In genomic region chr3:94974026-94974527, GRCm38 (mm10) we compare ENCODE assay signal across 8 mouse cellular contexts. TPM values are rescaled to one million over a fixed set of nuclear protein-coding genes. Genes with fewer than 3 reads are reported as not detected.
DNase-seq lines count a peak whose midpoint lies in the region; ATAC-seq and TF ChIP-seq lines count a peak whose summit lies in the region.

No protein-coding gene starts in this region.

- 17% methylated on average over 9 of the region's 9 CpGs for WGBS in forebrain, embryonic 13.5 days
- WGBS in liver, embryonic 16.5 days (ENCODE audit: insufficient replicate concordance) = 23% methylated on average over 9 of the region's 9 CpGs

- peak overlapping the region; percentile 84 for H3K9ac ChIP-seq in CH12.LX (ENCODE audit: insufficient read depth, low read depth)
- H3K9ac ChIP-seq in forebrain, embryonic 13.5 days = peak overlapping the region; percentile 94
- peak overlapping the region; percentile 67 for H3K9ac ChIP-seq in liver, embryonic 16.5 days (ENCODE audit: low read depth, low read length)

- DNase-seq in frontal cortex, postnatal 36 days (ENCODE audit: low spot score in 2 of 2) = no peak
- DNase-seq in CH12.LX (ENCODE audit: extremely low read depth) = no peak
- DNase-seq in yolk sac, embryonic 10.5 days (ENCODE audit: low spot score) = no peak
- DNase-seq in right cerebral cortex, adult 2 months (ENCODE audit: low spot score in 2 of 2) = no peak
- DNase-seq in right cerebral cortex, postnatal 25 days = no peak

- peaks cover 3 to 56% of the 10 kb centered on the region in 2 experiments; a peak in 3 of 4 replicates for H3K4me1 ChIP-seq in CH12.LX (ENCODE audit: control insufficient read depth in 1 of 2, insufficient read depth in 2 of 2)
- H3K4me1 ChIP-seq in forebrain, embryonic 13.5 days = peaks cover 19% of the 10 kb centered on the region
- peaks cover 15% of the 10 kb centered on the region for H3K4me1 ChIP-seq in liver, embryonic 16.5 days (ENCODE audit: control insufficient read depth, low read depth, low read length)

- peak overlapping the region; percentile 53 to 95 (median 78) for H3K4me3 ChIP-seq in CH12.LX (replicated peaks in 1 of 3; ENCODE audit: low read depth in 2 of 3, low read length in 2 of 3, poor library complexity in 1 of 3)
- H3K4me3 ChIP-seq in forebrain, embryonic 13.5 days = peak overlapping the region; percentile 90
- H3K4me3 ChIP-seq in liver, embryonic 16.5 days (ENCODE audit: low read depth, low read length) = peak overlapping the region; percentile 83

- peak; percentile 15; the same call in 1 of the 2 replicates for ATAC-seq in frontal cortex, adult (ENCODE audit: low TSS enrichment)
- ATAC-seq in forebrain, embryonic 13.5 days = peak; percentile 13; the same call in 1 of the 2 replicates
- ATAC-seq in liver, embryonic 16.5 days (ENCODE audit: low read depth) = no peak

- H3K27me3 ChIP-seq in CH12.LX (replicated peaks) = no peaks in the 10 kb centered on the region
- H3K27me3 ChIP-seq in forebrain, embryonic 13.5 days = no peaks in the 10 kb centered on the region
- no peaks in the 10 kb centered on the region for H3K27me3 ChIP-seq in liver, embryonic 16.5 days (ENCODE audit: control insufficient read depth, insufficient read depth, low read depth, low read length)

- no peak for TF ChIP-seq CTCF in CH12.LX (conservative IDR thresholded peaks at IDR 0.05 in 1 of 2, IDR thresholded peaks at IDR 0.05 in 1 of 2; ENCODE audit: low read depth in 2 of 2, low read length in 2 of 2)

- H3K36me3 ChIP-seq in CH12.LX (replicated peaks in 1 of 2; ENCODE audit: control insufficient read depth in 1 of 2, insufficient read depth in 1 of 2, low read length in 1 of 2) = peaks cover 0 to 31% of the 10 kb centered on the region in 2 experiments
- H3K36me3 ChIP-seq in forebrain, embryonic 13.5 days (ENCODE audit: poor library complexity, severe bottlenecking) = peaks cover 14% of the 10 kb centered on the region
- no peaks in the 10 kb centered on the region; the same call in 1 of the 2 replicates for H3K36me3 ChIP-seq in liver, embryonic 16.5 days (ENCODE audit: control insufficient read depth, insufficient read depth)

- in situ Hi-C loops in CH12.LX (cut with MboI; ENCODE audit: low pct_ligation_motif_present, low pct_unique_long_range_greater_than_20kb, low sequenced_read_pairs) = no loop called here

- peaks cover 11% of the 10 kb centered on the region for H3K79me2 ChIP-seq in CH12.LX (replicated peaks; ENCODE audit: control insufficient read depth, extremely low read depth, insufficient read depth, poor library complexity, severe bottlenecking)

- dilution Hi-C loops in CH12.LX (cut with MboI; ENCODE audit: extremely low pct_ligation_motif_present, extremely low pct_unique_long_range_greater_than_20kb, low sequenced_read_pairs) = no loop called here

- peak overlapping the region; percentile 72 for H3K4me2 ChIP-seq in CH12.LX (ENCODE audit: insufficient read depth, low read depth, poor library complexity, severe bottlenecking)
- H3K4me2 ChIP-seq in forebrain, embryonic 13.5 days = peak overlapping the region; percentile 80
- peak overlapping the region; percentile 81 for H3K4me2 ChIP-seq in liver, embryonic 16.5 days (ENCODE audit: low read depth, low read length)

- H3K27ac ChIP-seq in CH12.LX (ENCODE audit: insufficient read depth, low read depth) = no peak overlapping the region
- H3K27ac ChIP-seq in forebrain, embryonic 13.5 days = no peak overlapping the region
- H3K27ac ChIP-seq in liver, embryonic 16.5 days (ENCODE audit: low read length) = peak overlapping the region; percentile 27; the same call in 1 of the 2 replicates

- no peak for TF ChIP-seq EP300 in CH12.LX (IDR thresholded peaks at IDR 0.05; ENCODE audit: low read length)

- no peaks in the 10 kb centered on the region for H3K9me3 ChIP-seq in CH12.LX (replicated peaks; ENCODE audit: low read length)
- no peaks in the 10 kb centered on the region for H3K9me3 ChIP-seq in forebrain, embryonic 13.5 days (replicated peaks)
- H3K9me3 ChIP-seq in liver, embryonic 16.5 days (replicated peaks; ENCODE audit: control insufficient read depth, low read length) = no peaks in the 10 kb centered on the region

- no peak for TF ChIP-seq POLR2A in CH12.LX (IDR thresholded peaks at IDR 0.05; ENCODE audit: low read depth, low read length)

- no peak for TF ChIP-seq RAD21 in CH12.LX (IDR thresholded peaks at IDR 0.05; ENCODE audit: low read depth, low read length)

TF ChIP-seq in CH12.LX, 34 proteins besides CTCF, POLR2A, EP300 and RAD21:
- TF ChIP-seq MXI1 (IDR thresholded peaks at IDR 0.05; ENCODE audit: low read depth, low read length) = no peak
- TF ChIP-seq NELFE (IDR thresholded peaks at IDR 0.05; ENCODE audit: low read depth, low read length) = 0 out of 2 replicates have a peak, but pooled peaks have one; percentile 69
- TF ChIP-seq JUN (IDR thresholded peaks at IDR 0.05; ENCODE audit: insufficient read depth, low read depth, low read length) = no peak

RNA-seq across cellular contexts. Expression of gene Pi4kb, which starts 0.5 kb away (rescaled TPM):
- total RNA-seq in CH12.LX (2012; rRNA removed) (39.2 and 44.7 TPM in 2 replicates), CH12.LX (2014; rRNA removed) (21.2 and 24.0 TPM in 2 replicates)
- polyA plus RNA-seq in CH12.LX (2012; ENCODE audit: insufficient read length, low read depth) = 30.7 and 31.3 TPM in 2 replicates
- polyA plus RNA-seq in forebrain, embryonic 13.5 days (2015; fragmentation: Nextera tagmentation; extraction: Ambion mirVana) = 23.6 and 25.5 TPM in 2 replicates
- polyA plus RNA-seq in liver, embryonic 16.5 days (2015; fragmentation: Nextera tagmentation; extraction: Ambion mirVana) = 7.8 and 11.6 TPM in 2 replicates

RNA-seq across cellular contexts. Expression of gene Rfx5, which starts 20.2 kb away (rescaled TPM):
- total RNA-seq in CH12.LX (2012; rRNA removed) = 11.4 and 11.8 TPM in 2 replicates
- 14.0 and 15.4 TPM in 2 replicates for total RNA-seq in CH12.LX (2014; rRNA removed)
- polyA plus RNA-seq in CH12.LX (2012; ENCODE audit: insufficient read length, low read depth) = 19.9 and 22.0 TPM in 2 replicates
- 4.3 TPM in 2 replicates for polyA plus RNA-seq in forebrain, embryonic 13.5 days (2015; fragmentation: Nextera tagmentation; extraction: Ambion mirVana)
- 1.2 TPM in 2 replicates for polyA plus RNA-seq in liver, embryonic 16.5 days (2015; fragmentation: Nextera tagmentation; extraction: Ambion mirVana)

RNA-seq across cellular contexts. Expression of gene Zfp687, which starts 41.2 kb away (rescaled TPM):
- 10.8 and 11.1 TPM in 2 replicates for total RNA-seq in CH12.LX (2012; rRNA removed)
- total RNA-seq in CH12.LX (2014; rRNA removed) = 3.3 and 4.2 TPM in 2 replicates
- 12.6 and 13.5 TPM in 2 replicates for polyA plus RNA-seq in CH12.LX (2012; ENCODE audit: insufficient read length, low read depth)
- polyA plus RNA-seq in forebrain, embryonic 13.5 days (2015; fragmentation: Nextera tagmentation; extraction: Ambion mirVana) = 26.6 and 27.8 TPM in 2 replicates
- polyA plus RNA-seq in liver, embryonic 16.5 days (2015; fragmentation: Nextera tagmentation; extraction: Ambion mirVana) = 6.2 and 6.8 TPM in 2 replicates

RNA-seq across cellular contexts. Expression of gene Selenbp1, which starts 41.2 kb away (rescaled TPM):
- total RNA-seq in CH12.LX (2012; rRNA removed) (0.08 and 0.25 TPM in 2 replicates), CH12.LX (2014; rRNA removed) (not detected in 2 replicates)
- polyA plus RNA-seq in CH12.LX (2012; ENCODE audit: insufficient read length, low read depth) = not detected in 2 replicates
- polyA plus RNA-seq in forebrain, embryonic 13.5 days (2015; fragmentation: Nextera tagmentation; extraction: Ambion mirVana) = 7.6 and 9.0 TPM in 2 replicates
- 139 and 163 TPM in 2 replicates for polyA plus RNA-seq in liver, embryonic 16.5 days (2015; fragmentation: Nextera tagmentation; extraction: Ambion mirVana)
